Mouse (Mus musculus) c-Kit-negative CD71-positive TER-119-positive erythroid progenitor cells, embryonic 14.5 days (primary cell): ENCODE measurements around the gene Ak9.

Experiments
- DNase-seq: peaks from one replicate; pipeline ENCODE4 v3.0.0-alpha.2; 2013; ENCODE audit warnings: low read depth, low spot score

Ak9 gene

GRCm38 (mm10) chr10:41303639-41304444 lies at the start of gene Ak9:
Gene Ak9 (plus strand): TSS chr10:41303980.
- peak; percentile 93 for DNase-seq

- no peak for DNase-seq
These were observed 43.4 kb upstream of the Ak9 start for GRCm38 (mm10) chr10:41260243-41261006.

GRCm38 (mm10) chr10:41261218-41261617 lies 42.6 kb upstream of the Ak9 start:
- no peak for DNase-seq

GRCm38 (mm10) chr10:41261889-41262288 lies 41.9 kb upstream of the Ak9 start:
- peak; percentile 51 for DNase-seq

- DNase-seq = peak; percentile 34
These were observed 31.9 kb upstream of the Ak9 start for GRCm38 (mm10) chr10:41271860-41272259.

GRCm38 (mm10) chr10:41274871-41275270 lies 28.9 kb upstream of the Ak9 start:
- DNase-seq = no peak

- no peak for DNase-seq
These were observed 25.0 kb upstream of the Ak9 start for GRCm38 (mm10) chr10:41278808-41279207.

GRCm38 (mm10) chr10:41280177-41280576 lies 23.6 kb upstream of the Ak9 start:
- DNase-seq = no peak

GRCm38 (mm10) chr10:41280796-41281195 lies 23.0 kb upstream of the Ak9 start:
- DNase-seq = no peak

GRCm38 (mm10) chr10:41282086-41282485 lies 21.7 kb upstream of the Ak9 start:
- no peak for DNase-seq

GRCm38 (mm10) chr10:41287618-41288017 lies 16.2 kb upstream of the Ak9 start:
- no peak for DNase-seq

- DNase-seq = no peak
These were observed 15.7 kb upstream of the Ak9 start for GRCm38 (mm10) chr10:41288074-41288473.

GRCm38 (mm10) chr10:41288771-41289415 lies 14.9 kb upstream of the Ak9 start:
- DNase-seq = peak; percentile 83

- DNase-seq = no peak
These were observed 12.8 kb upstream of the Ak9 start for GRCm38 (mm10) chr10:41291021-41291420.

- DNase-seq = no peak
These were observed 10.8 kb upstream of the Ak9 start for GRCm38 (mm10) chr10:41293019-41293418.

- DNase-seq = no peak
These were observed 9.0 kb upstream of the Ak9 start for GRCm38 (mm10) chr10:41294734-41295133.

GRCm38 (mm10) chr10:41295145-41295544 lies 8.6 kb upstream of the Ak9 start:
- DNase-seq = no peak

- DNase-seq = no peak
These were observed 3.6 kb upstream of the Ak9 start for GRCm38 (mm10) chr10:41300161-41300560.

- DNase-seq = peak; percentile 90
These were observed 920 bp upstream of the Ak9 start, which contains the start of gene Fig4 for GRCm38 (mm10) chr10:41302689-41303431. Gene Fig4 (minus strand): TSS chr10:41303260.

GRCm38 (mm10) chr10:41304961-41305455 lies 1.2 kb downstream of the Ak9 start:
- no peak for DNase-seq

GRCm38 (mm10) chr10:41308205-41308604 lies 4.4 kb downstream of the Ak9 start:
- DNase-seq = no peak
